7 mouse cellular contexts compared by ENCODE assay signal in genomic region chr2:134976796-134977330, GRCm38 (mm10).
DNase-seq lines count a peak whose midpoint lies in the region; ATAC-seq and TF ChIP-seq lines count a peak whose summit lies in the region.

No protein-coding gene starts in this region.

- no peak overlapping the region for H3K4me3 ChIP-seq in lung, embryonic 15.5 days
- H3K4me3 ChIP-seq in lung, adult 2 months (replicated peaks; ENCODE audit: extremely low read depth, low read depth, low read length), result no peak overlapping the region
- H3K4me3 ChIP-seq in hindbrain, embryonic 14.5 days (replicated peaks; ENCODE audit: low read length), result no peak overlapping the region
- no peak overlapping the region for H3K4me3 ChIP-seq in midbrain, embryonic 16.5 days (ENCODE audit: low read depth, low read length)

- WGBS in lung, embryonic 15.5 days, result 50% methylated on average over 3 of the region's 3 CpGs
- 58% methylated on average over 3 of the region's 3 CpGs for WGBS in lung, adult 2 months
- WGBS in hindbrain, embryonic 14.5 days, result 51% methylated on average over 3 of the region's 3 CpGs
- whole genome bisulfite sequencing in midbrain, embryonic 16.5 days, result 25% methylated on average over 3 of the region's 3 CpGs

- no peaks in the 10 kb centered on the region for H3K9me3 ChIP-seq in lung, embryonic 15.5 days
- no peaks in the 10 kb centered on the region for H3K9me3 ChIP-seq in hindbrain, embryonic 14.5 days (ENCODE audit: control insufficient read depth, low read length)
- no peaks in the 10 kb centered on the region for H3K9me3 ChIP-seq in midbrain, embryonic 16.5 days (replicated peaks; ENCODE audit: control insufficient read depth, low read length, poor library complexity, severe bottlenecking)

- H3K27ac ChIP-seq in lung, embryonic 15.5 days, result no peak overlapping the region
- no peak overlapping the region for H3K27ac ChIP-seq in hindbrain, embryonic 14.5 days
- H3K27ac ChIP-seq in midbrain, embryonic 16.5 days (ENCODE audit: low read length), result no peak overlapping the region

- no peaks in the 10 kb centered on the region for H3K27me3 ChIP-seq in lung, embryonic 15.5 days
- no peaks in the 10 kb centered on the region for H3K27me3 ChIP-seq in hindbrain, embryonic 14.5 days (ENCODE audit: control insufficient read depth, insufficient read depth, low read length)
- no peaks in the 10 kb centered on the region for H3K27me3 ChIP-seq in midbrain, embryonic 16.5 days (ENCODE audit: control insufficient read depth, insufficient read depth, low read depth, low read length)

- no peak for DNase-seq in lung, adult 2 months
- DNase-seq in cerebellum, postnatal 14 days, result peak; percentile 78 to 82
- no peak for DNase-seq in hindbrain, embryonic 14.5 days (ENCODE audit: low spot score)
- no peak for DNase-seq in left cerebral cortex, adult 11 months (ENCODE audit: low spot score)
- DNase-seq in left cerebral cortex, adult 9 months (ENCODE audit: low spot score in 2 of 2), result no peak

- TF ChIP-seq CTCF in lung, adult 2 months (IDR thresholded peaks at IDR 0.05; ENCODE audit: insufficient read depth, low read length), result no peak

- H3K4me2 ChIP-seq in lung, embryonic 15.5 days, result no peak overlapping the region
- no peak overlapping the region for H3K4me2 ChIP-seq in hindbrain, embryonic 14.5 days (replicated peaks)
- H3K4me2 ChIP-seq in midbrain, embryonic 16.5 days (ENCODE audit: low read length), result no peak overlapping the region

- no peak for TF ChIP-seq POLR2A in lung, adult 2 months (IDR thresholded peaks at IDR 0.05; ENCODE audit: borderline replicate concordance, extremely low read depth, low read depth, low read length)

- H3K36me3 ChIP-seq in lung, embryonic 15.5 days, result no peaks in the 10 kb centered on the region
- H3K36me3 ChIP-seq in hindbrain, embryonic 14.5 days (replicated peaks; ENCODE audit: control insufficient read depth, insufficient read depth), result no peaks in the 10 kb centered on the region
- no peaks in the 10 kb centered on the region for H3K36me3 ChIP-seq in midbrain, embryonic 16.5 days (ENCODE audit: control insufficient read depth, insufficient read depth, low read length)

- no peak overlapping the region for H3K9ac ChIP-seq in lung, embryonic 15.5 days
- no peak overlapping the region for H3K9ac ChIP-seq in hindbrain, embryonic 14.5 days
- H3K9ac ChIP-seq in midbrain, embryonic 16.5 days (ENCODE audit: low read depth, low read length), result no peak overlapping the region

- peaks cover 23% of the 10 kb centered on the region for H3K4me1 ChIP-seq in lung, embryonic 15.5 days
- H3K4me1 ChIP-seq in lung, adult 2 months (ENCODE audit: control insufficient read depth, insufficient read depth, low read length), result no peaks in the 10 kb centered on the region
- H3K4me1 ChIP-seq in hindbrain, embryonic 14.5 days (replicated peaks; ENCODE audit: control insufficient read depth, insufficient read depth, low read length), result peaks cover 6% of the 10 kb centered on the region; the same call in 1 of the 2 replicates
- peaks cover 7% of the 10 kb centered on the region for H3K4me1 ChIP-seq in midbrain, embryonic 16.5 days (ENCODE audit: control insufficient read depth, insufficient read depth, low read length)

- ATAC-seq in lung, embryonic 15.5 days (ENCODE audit: borderline replicate concordance, extremely low read depth, low FRiP score, low TSS enrichment), result peak; percentile 21; the same call in 1 of the 2 replicates
- peak; percentile 40; the same call in 1 of the 2 replicates for ATAC-seq in hindbrain, embryonic 14.5 days (ENCODE audit: low FRiP score)
- ATAC-seq in midbrain, embryonic 16.5 days, result peak; percentile 70

Comparison
In these comparisons a context has a peak if more than half of its experiments do, and no peak if none do; other contexts are left out.
1. DNase-seq: peak in cerebellum, postnatal 14 days (2 of 2); none in lung, adult 2 months (single experiment), hindbrain, embryonic 14.5 days (single experiment), left cerebral cortex, adult 11 months (single experiment) and left cerebral cortex, adult 9 months (0 of 2).
2. Peak in every context shown above with its lines, with median percentiles within 50 percentile points of each other: ATAC-seq.